Mouse (Mus musculus): ENCODE results near the gene Swap70. TPM values are rescaled to one million over a fixed set of nuclear protein-coding genes. Genes with fewer than 3 reads are reported as not detected.

Gene Swap70
- polyA plus RNA-seq, 1 experiment: 47.3 TPM

- no peak overlapping the region for H3K4me3 ChIP-seq (ENCODE audit: insufficient read depth, low read length)
- TF ChIP-seq POLR2A (IDR thresholded peaks at IDR 0.05; ENCODE audit: low read depth, low read length) (no peak), CTCF (IDR thresholded peaks at IDR 0.05; ENCODE audit: borderline replicate concordance, insufficient read depth, low read length) (no peak)
- peak overlapping the region; percentile 16; the same call in 1 of the 2 replicates for H3K27ac ChIP-seq (ENCODE audit: insufficient read depth, low read length)
- peaks cover 16% of the 10 kb centered on the region for H3K4me1 ChIP-seq (ENCODE audit: control insufficient read depth, insufficient read depth, low read length)
These were observed 62.2 kb downstream of the Swap70 start for GRCm38 (mm10) chr7:110283484-110284275.

DNA sequence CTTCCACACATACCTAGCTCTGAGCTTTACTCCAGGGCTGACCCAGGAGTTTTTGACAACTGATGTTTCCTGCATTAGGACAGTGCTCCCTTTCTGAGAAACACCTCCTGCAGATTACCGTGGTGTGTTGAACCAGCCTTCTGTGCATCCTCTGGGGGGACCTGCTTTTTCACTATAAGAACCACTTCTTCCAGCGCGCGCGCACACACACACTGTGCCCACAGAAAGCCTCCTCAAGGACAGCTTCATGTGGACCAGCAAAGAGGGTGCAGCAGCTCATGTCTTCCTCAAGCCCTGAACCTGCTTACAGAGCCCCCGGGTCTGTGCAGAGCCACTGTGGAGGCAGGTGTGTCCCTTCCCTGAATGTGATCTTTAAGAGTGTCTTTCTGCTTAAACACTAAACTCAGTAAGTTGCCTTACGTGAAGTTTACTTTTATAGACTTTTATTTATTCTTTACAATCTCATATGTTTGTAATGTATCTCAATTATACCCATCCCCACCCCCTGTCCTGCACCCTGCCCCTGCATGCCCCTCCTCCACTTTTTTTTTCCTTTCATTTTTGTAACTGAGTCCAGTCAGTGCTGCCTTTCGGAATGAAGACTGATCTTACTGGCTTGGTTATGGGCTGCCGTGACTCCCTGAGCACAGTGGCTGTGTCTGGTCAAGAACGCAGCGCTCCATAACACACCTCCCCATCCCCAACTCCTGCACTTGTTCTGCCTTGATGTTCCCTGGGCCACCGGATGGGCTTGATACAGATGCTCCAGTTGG, 63.8 kb downstream of the Swap70 start:
- Histone ChIP-seq H3K27ac (ENCODE audit: insufficient read depth, low read length) (no peak overlapping the region), H3K4me1 (ENCODE audit: control insufficient read depth, insufficient read depth, low read length) (peaks cover 26% of the 10 kb centered on the region), H3K4me3 (ENCODE audit: insufficient read depth, low read length) (no peak overlapping the region)
- TF ChIP-seq POLR2A (IDR thresholded peaks at IDR 0.05; ENCODE audit: low read depth, low read length): no peak
- no peak for TF ChIP-seq CTCF (IDR thresholded peaks at IDR 0.05; ENCODE audit: borderline replicate concordance, insufficient read depth, low read length)

- TF ChIP-seq POLR2A (IDR thresholded peaks at IDR 0.05; ENCODE audit: low read depth, low read length): no peak
- no peak for TF ChIP-seq CTCF (IDR thresholded peaks at IDR 0.05; ENCODE audit: borderline replicate concordance, insufficient read depth, low read length)
These were observed 64.3 kb downstream of the Swap70 start for GRCm38 (mm10) chr7:110285849-110286151.

DNA sequence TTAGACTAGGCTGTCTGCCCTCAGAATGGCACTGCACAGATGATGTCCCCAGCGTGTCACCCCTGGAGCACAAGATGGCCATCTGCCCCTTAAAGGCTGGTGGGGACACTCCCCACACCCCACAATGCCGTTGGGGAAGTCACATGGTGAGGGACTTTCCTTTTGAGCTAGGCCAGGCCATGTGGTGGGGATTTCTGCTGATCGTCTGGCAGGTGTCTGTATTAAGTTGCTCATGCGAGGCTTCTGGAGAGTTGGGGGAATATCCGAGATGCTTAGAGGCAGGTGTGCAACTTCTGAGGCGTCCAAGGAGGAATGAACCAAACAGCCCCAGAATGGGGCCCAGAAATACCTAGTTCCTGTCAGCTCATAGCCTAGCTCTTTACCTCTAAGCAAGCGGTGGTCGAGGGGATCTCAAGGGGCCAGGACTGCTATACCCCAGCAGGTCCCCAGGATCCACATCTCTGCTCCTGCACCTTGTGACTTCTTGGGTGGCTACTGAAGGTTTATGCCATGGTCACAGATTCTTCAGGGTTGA, 64.8 kb downstream of the Swap70 start:
- H3K4me3 ChIP-seq (ENCODE audit: insufficient read depth, low read length): no peak overlapping the region
- TF ChIP-seq POLR2A (IDR thresholded peaks at IDR 0.05; ENCODE audit: low read depth, low read length): no peak
- H3K27ac ChIP-seq (ENCODE audit: insufficient read depth, low read length): no peak overlapping the region
- H3K4me1 ChIP-seq (ENCODE audit: control insufficient read depth, insufficient read depth, low read length): peaks cover 26% of the 10 kb centered on the region

More at GRCm38 (mm10) chr7:110285849-110286151, 64.3 kb downstream of the Swap70 start:
- Histone ChIP-seq H3K4me3 (ENCODE audit: insufficient read depth, low read length) (no peak overlapping the region), H3K27ac (ENCODE audit: insufficient read depth, low read length) (no peak overlapping the region), H3K4me1 (ENCODE audit: control insufficient read depth, insufficient read depth, low read length) (peaks cover 26% of the 10 kb centered on the region)

DNA sequence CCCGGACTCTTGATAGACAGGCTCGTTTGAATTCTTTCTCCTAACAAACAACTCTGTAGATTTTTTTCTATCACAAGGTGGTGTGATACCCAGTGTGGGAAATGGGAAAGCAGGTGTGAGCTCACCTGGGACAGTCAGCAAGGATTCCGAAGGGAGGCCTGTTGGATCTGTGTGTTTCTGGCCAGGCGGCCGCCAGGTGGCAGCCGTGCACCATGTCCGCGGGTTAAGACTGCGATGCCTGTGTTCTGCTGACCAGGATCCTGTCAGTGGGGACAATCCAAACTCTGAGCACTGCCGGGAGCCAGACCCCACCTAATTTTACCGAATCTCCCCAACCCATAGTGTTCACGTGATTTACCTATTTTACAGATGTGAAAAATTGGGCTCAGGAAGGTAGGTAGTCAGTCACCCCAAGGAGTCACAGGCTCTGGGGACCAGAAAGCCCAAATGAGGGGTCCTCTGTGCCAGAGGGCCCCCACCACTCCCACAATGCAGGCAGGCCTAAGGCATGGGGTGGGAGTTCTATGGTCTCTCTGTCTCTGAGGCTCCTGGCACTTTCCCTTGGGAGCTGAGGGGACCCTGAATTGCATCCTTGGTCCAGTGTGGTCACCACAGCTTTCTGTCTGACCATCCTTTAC, 65.4 kb downstream of the Swap70 start:
- Histone ChIP-seq H3K27ac (ENCODE audit: insufficient read depth, low read length) (peak overlapping the region; percentile 93), H3K4me3 (ENCODE audit: insufficient read depth, low read length) (no peak overlapping the region), H3K4me1 (ENCODE audit: control insufficient read depth, insufficient read depth, low read length) (peaks cover 26% of the 10 kb centered on the region)
- peak; percentile 92 for TF ChIP-seq CTCF (IDR thresholded peaks at IDR 0.05; ENCODE audit: borderline replicate concordance, insufficient read depth, low read length)
- TF ChIP-seq POLR2A (IDR thresholded peaks at IDR 0.05; ENCODE audit: low read depth, low read length): no peak

GRCm38 (mm10) chr7:110287476-110288071, 66.1 kb downstream of the Swap70 start:
- Histone ChIP-seq H3K4me3 (ENCODE audit: insufficient read depth, low read length) (no peak overlapping the region), H3K4me1 (ENCODE audit: control insufficient read depth, insufficient read depth, low read length) (peaks cover 26% of the 10 kb centered on the region), H3K27ac (ENCODE audit: insufficient read depth, low read length) (peak overlapping the region; percentile 93)
- TF ChIP-seq POLR2A (IDR thresholded peaks at IDR 0.05; ENCODE audit: low read depth, low read length) (no peak), CTCF (IDR thresholded peaks at IDR 0.05; ENCODE audit: borderline replicate concordance, insufficient read depth, low read length) (no peak)

- H3K27ac ChIP-seq (ENCODE audit: insufficient read depth, low read length): peak overlapping the region; percentile 93
- no peak overlapping the region for H3K4me3 ChIP-seq (ENCODE audit: insufficient read depth, low read length)
- TF ChIP-seq POLR2A (IDR thresholded peaks at IDR 0.05; ENCODE audit: low read depth, low read length) (peak; percentile 32; the same call in 1 of the 2 replicates), CTCF (IDR thresholded peaks at IDR 0.05; ENCODE audit: borderline replicate concordance, insufficient read depth, low read length) (no peak)
- peaks cover 26% of the 10 kb centered on the region for H3K4me1 ChIP-seq (ENCODE audit: control insufficient read depth, insufficient read depth, low read length)
These were observed 66.7 kb downstream of the Swap70 start for GRCm38 (mm10) chr7:110288191-110288604.

DNA sequence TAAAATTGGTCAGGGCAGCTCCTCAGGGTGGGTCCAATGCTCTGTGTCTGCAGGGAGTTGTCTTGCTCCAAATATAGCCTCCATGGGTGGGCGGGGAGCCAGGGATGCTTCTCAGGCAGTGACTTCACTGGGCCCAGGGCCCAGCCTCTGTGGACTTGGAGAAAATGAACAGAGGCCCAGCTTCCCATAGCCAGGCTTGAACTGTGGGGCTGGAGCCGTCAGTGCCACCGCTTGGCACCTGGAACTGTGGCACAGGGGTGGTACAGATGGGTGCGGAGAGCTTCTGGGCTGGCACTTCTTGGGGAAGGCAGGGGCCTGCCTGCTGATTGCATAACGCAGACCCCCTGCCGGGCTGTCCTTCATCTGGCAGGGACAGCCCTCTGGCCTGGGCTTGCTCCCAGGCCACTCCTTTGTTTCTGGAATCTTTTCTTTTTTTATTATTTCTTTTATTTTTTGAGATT, 67.2 kb downstream of the Swap70 start:
- TF ChIP-seq CTCF (IDR thresholded peaks at IDR 0.05; ENCODE audit: borderline replicate concordance, insufficient read depth, low read length) (no peak), POLR2A (IDR thresholded peaks at IDR 0.05; ENCODE audit: low read depth, low read length) (no peak)
- Histone ChIP-seq H3K4me3 (ENCODE audit: insufficient read depth, low read length) (no peak overlapping the region), H3K27ac (ENCODE audit: insufficient read depth, low read length) (peak overlapping the region; percentile 93), H3K4me1 (ENCODE audit: control insufficient read depth, insufficient read depth, low read length) (peaks cover 26% of the 10 kb centered on the region)

DNA sequence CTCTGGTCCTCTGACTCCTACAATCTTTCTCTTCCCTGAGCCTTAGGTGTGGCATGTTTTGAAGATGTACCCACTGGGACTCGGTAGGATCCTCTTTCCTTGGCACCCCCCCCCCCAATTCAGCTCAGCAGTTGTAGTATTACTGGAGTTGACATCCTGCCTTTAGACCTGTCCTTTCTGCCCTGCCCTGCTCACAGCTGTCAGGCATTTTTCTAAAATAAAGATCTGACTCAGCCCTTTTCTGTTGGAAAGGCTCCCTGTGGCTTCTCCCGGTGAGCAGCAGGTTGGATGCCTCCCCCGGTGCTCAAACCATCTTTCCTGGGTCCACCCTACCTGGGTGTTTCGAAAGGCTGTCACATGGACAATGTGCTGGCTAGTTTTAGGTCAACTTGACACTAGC, 68.1 kb downstream of the Swap70 start:
- Histone ChIP-seq H3K27ac (ENCODE audit: insufficient read depth, low read length) (peak overlapping the region; percentile 93), H3K4me1 (ENCODE audit: control insufficient read depth, insufficient read depth, low read length) (peaks cover 26% of the 10 kb centered on the region), H3K4me3 (ENCODE audit: insufficient read depth, low read length) (no peak overlapping the region)
- no peak for TF ChIP-seq POLR2A (IDR thresholded peaks at IDR 0.05; ENCODE audit: low read depth, low read length)
- TF ChIP-seq CTCF (IDR thresholded peaks at IDR 0.05; ENCODE audit: borderline replicate concordance, insufficient read depth, low read length): no peak
